Mouse (Mus musculus) kidney, postnatal 14 days (tissue): ENCODE data around the gene Hlcs.

Source experiments
- DNase-seq: peaks from one replicate; pipeline ENCODE4 v3.0.0; 2022; ENCODE audit warnings: mixed read lengths

Gene Hlcs

GRCm38 (mm10) chr16:94289138-94290072 lies 24.0 kb downstream of the Hlcs start:
- DNase-seq: no peak

GRCm38 (mm10) chr16:94287826-94288225 lies 25.5 kb downstream of the Hlcs start:
- no peak for DNase-seq

GRCm38 (mm10) chr16:94283972-94284371 lies 29.4 kb downstream of the Hlcs start:
- no peak for DNase-seq

GRCm38 (mm10) chr16:94270826-94271225 lies 42.5 kb downstream of the Hlcs start:
- no peak for DNase-seq

GRCm38 (mm10) chr16:94269635-94270034 lies 43.7 kb downstream of the Hlcs start:
- DNase-seq: peak; percentile 88

GRCm38 (mm10) chr16:94268205-94268604 lies 45.2 kb downstream of the Hlcs start:
- DNase-seq: no peak

GRCm38 (mm10) chr16:94264611-94265010 lies 48.8 kb downstream of the Hlcs start:
- DNase-seq: no peak

GRCm38 (mm10) chr16:94262501-94262900 lies 50.9 kb downstream of the Hlcs start:
- DNase-seq: no peak

GRCm38 (mm10) chr16:94260938-94261630 lies 52.3 kb downstream of the Hlcs start:
- no peak for DNase-seq

- peak; percentile 85 for DNase-seq
These were observed 54.7 kb downstream of the Hlcs start for GRCm38 (mm10) chr16:94258366-94259310.

- no peak for DNase-seq
These were observed 57.8 kb downstream of the Hlcs start for GRCm38 (mm10) chr16:94255592-94255991.

GRCm38 (mm10) chr16:94255035-94255434 lies 58.3 kb downstream of the Hlcs start:
- no peak for DNase-seq

GRCm38 (mm10) chr16:94254415-94254891 lies 58.9 kb downstream of the Hlcs start:
- no peak for DNase-seq

- no peak for DNase-seq
These were observed 59.5 kb downstream of the Hlcs start for GRCm38 (mm10) chr16:94253671-94254414.

- DNase-seq: no peak
These were observed 61.6 kb downstream of the Hlcs start for GRCm38 (mm10) chr16:94251756-94252155.

GRCm38 (mm10) chr16:94250640-94251349 lies 62.6 kb downstream of the Hlcs start:
- no peak for DNase-seq

- no peak for DNase-seq
These were observed 63.2 kb downstream of the Hlcs start for GRCm38 (mm10) chr16:94250136-94250535.

- no peak for DNase-seq
These were observed 63.7 kb downstream of the Hlcs start for GRCm38 (mm10) chr16:94249666-94250065.

GRCm38 (mm10) chr16:94248721-94249120 lies 64.7 kb downstream of the Hlcs start:
- DNase-seq: no peak

- no peak for DNase-seq
These were observed 66.4 kb downstream of the Hlcs start for GRCm38 (mm10) chr16:94246976-94247375.
